Mouse (Mus musculus) yolk sac, embryonic 10.5 days (tissue): ENCODE results near the gene Hs2st1.
A peak's percentile ranks its signal among the peaks of the same experiment; 100 is the strongest.
"Not testable (repeated sequence)": the region's sequence is repeated elsewhere in the genome, so short reads cannot be mapped to it uniquely, and the experiment has no call there.

Experiments
- DNase-seq: peaks from one replicate; pipeline ENCODE4 v3.0.0-alpha.2; 2017; ENCODE audit warnings: low spot score

Gene Hs2st1

DNA sequence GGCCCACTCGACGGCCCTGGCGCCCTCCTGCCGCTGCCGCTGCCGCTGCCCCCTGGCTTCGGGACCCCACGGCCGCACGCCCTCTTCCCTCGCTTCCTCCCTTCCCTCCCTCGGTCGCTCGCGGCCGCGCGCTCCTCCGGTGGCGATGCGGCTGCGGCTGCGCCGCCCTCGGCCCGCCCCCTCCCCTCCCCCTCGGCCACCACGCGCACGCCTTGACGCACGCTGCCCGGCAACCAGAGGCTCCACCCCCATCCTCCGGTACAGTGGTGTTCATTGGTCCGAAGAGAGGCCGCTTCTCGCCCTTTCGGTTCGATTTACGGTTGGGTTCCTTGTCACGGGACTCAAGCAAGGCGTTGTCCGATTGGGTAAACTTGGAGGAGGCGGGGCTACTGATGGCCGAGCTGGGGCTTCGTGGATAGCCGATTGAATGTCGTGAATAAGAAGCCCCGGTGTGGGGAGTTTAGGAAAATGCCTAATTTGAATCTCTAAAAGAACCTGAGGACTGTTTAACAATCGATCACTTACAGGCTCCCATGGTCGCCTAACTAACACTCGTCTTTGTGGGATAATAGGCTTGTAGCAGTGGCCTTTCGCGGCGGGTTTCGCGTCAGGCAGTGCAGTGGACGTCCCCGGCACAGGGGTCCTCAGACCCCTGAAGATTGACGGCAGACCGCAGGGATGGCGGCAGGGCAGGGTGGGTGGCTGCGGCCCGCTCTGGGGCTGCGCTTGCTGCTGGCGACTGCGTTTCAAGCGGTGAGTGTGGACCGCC lies at the start of gene Hs2st1, which contains the start of gene Selenof:
Gene Hs2st1 (minus strand): TSS at position 135 of the 769 bp plus-strand sequence.
Gene Selenof (plus strand): TSS at position 258 of the 769 bp plus-strand sequence.
- DNase-seq: peak; percentile 99

- no peak for DNase-seq
Measured at GRCm38 (mm10) chr3:144617633-144618180, 47.7 kb upstream of the Hs2st1 start.

- DNase-seq: peak; percentile 64
Measured at GRCm38 (mm10) chr3:144616654-144617425, 46.9 kb upstream of the Hs2st1 start.

GRCm38 (mm10) chr3:144615459-144615858 lies 45.5 kb upstream of the Hs2st1 start:
- DNase-seq: no peak

DNA sequence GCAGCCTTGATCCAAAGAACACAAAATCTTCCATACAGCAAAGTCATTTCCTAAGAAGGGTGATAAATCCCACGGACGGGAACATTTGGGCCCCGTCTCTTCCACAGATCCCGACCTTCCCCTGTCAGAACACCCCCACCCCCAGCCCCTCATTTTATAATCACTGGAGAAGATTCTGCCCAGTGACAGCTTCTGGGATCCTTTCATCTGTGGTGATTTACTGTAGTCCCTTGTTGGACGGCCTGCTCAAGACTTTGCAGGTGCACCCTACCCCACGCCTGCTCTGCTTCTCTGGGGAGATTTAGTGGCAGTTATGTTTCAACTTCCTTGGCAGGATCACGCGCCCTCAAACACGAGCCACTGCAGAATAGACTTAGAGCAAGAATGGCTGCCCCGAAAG lies 44.7 kb upstream of the Hs2st1 start:
- DNase-seq: no peak

- no peak for DNase-seq
Measured at GRCm38 (mm10) chr3:144614277-144614676, 44.3 kb upstream of the Hs2st1 start.

DNA sequence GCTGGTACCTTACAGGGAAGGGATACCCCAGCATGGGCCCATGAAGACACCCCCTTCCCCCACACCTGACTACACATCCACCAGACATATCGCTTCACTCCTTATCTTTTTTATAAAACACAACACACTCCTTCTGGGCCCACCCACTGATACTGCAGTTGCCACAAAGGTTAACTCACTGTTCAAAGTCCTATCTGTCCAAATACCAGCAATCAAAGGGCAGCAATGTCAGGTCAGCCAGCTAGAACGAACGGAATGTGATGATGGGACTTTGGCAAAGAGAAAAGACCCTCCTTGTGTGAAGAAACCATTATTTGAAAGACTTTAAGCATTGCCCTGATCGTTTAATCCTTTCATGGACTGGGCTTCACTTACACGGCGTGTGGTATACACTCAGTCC lies 42.4 kb upstream of the Hs2st1 start:
- peak; percentile 76 for DNase-seq

DNA sequence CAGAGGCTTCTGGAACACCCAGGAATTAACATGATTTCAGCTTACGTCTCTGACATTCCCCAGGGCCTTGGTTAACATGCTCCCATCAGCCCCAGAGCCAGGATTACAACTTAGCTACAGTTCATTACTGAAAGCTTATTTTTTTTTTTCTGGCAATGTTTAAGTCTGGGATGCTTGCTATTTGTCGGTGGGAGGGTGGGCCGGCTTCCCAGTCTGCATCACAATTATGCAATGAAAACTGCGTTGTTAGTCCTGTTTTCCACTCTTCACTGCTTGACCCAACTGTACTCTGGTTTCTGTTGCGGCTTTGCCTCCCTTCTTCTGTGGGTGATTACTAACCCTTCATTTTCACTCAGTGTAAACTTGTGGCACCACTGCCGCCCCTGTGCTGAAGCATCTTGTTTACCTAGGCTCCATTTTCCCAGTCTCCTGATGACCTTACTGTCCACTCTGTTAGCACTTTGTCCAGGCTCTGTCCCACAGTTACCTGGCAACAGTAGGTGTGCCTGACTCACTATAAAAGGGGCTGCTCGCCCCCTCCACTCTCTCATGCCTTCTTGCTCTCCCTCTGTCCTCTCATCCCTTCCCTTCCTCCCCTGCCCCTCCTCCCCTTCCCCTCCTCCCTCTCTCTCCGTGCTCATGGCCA lies 41.8 kb upstream of the Hs2st1 start:
- DNase-seq: peak; percentile 51

- no peak for DNase-seq
Measured at GRCm38 (mm10) chr3:144610759-144611158, 40.8 kb upstream of the Hs2st1 start.

DNA sequence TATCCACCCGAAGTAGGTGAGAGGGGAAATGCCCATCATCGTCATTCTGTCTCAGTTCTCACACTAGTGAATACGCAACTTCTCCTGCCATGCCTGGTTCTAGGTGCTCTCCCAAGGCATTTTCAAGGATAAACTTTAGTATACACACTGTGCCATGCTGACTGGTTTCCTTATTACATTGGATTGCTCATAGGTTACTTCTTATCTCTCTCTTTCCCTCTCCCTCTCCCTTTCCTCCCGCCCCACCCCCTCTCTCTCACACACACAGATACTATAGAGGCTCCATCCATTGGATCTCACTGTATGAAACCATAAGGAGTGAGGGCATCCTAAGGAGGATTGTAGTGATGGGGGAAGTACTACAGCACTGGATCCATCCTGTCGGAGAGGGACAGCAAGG lies 38.1 kb upstream of the Hs2st1 start:
- no peak for DNase-seq

- DNase-seq: no peak
Measured at GRCm38 (mm10) chr3:144606449-144606848, 36.5 kb upstream of the Hs2st1 start.

DNA sequence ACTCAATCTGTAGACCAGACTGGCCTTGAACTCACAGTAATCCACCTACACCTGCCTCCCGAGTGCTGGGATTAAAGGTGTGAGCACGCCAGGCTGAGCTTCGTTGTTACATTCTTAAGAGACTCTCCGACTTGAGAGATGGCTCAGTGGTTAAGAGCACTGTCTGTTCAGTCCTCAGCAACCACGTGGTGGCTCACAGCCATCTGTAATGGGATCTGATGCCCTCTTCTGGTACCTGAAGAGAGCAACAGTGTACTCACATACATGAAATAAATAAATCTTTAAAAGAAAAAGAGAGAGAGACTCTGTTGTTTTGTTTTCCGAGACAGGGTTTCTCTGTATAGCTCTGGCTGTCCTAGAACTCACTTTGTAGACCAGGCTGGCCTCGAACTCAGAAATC lies 35.8 kb upstream of the Hs2st1 start:
- not testable (repeated sequence) for DNase-seq

DNA sequence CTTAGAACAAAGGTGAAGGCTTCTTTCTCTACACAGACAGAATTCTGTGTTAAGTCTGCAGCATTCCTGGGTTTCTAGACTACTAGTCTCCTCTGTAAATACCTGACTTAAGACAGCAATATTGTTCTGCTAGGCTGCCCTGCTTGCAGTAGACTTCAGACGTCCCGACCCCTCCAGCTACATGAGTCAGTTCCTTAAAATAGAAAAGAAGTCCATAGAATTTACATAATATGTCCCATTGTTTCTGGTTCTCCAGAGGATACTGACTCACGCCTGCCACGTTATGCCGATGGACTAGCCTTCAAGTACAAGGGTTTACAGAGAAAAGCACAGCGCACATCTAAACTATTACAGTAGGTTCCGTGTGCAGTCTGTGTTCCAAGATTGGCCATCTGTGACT lies 34.2 kb upstream of the Hs2st1 start:
- no peak for DNase-seq

GRCm38 (mm10) chr3:144603558-144603957 lies 33.6 kb upstream of the Hs2st1 start:
- no peak for DNase-seq

- DNase-seq: no peak
Measured at GRCm38 (mm10) chr3:144602819-144603218, 32.8 kb upstream of the Hs2st1 start.

DNA sequence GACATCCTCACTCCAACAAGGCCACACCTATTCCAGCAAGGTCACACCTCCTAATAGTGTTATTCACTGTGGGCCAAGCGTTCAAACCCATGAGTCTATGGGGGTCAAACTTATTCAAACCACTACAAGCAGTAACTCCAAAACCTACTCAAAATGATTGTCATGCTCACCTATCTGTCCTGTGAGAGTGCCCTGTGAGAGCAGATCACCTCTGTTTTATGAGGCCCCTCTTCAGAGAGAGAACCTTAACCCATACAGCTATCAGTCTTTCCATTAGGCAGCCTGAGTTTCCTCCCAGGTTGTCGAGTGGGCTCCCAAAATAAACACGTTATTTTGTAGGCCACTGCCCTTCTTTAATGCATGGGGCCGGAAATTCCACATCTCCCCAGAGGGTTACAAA lies 32.4 kb upstream of the Hs2st1 start:
- no peak for DNase-seq

DNA sequence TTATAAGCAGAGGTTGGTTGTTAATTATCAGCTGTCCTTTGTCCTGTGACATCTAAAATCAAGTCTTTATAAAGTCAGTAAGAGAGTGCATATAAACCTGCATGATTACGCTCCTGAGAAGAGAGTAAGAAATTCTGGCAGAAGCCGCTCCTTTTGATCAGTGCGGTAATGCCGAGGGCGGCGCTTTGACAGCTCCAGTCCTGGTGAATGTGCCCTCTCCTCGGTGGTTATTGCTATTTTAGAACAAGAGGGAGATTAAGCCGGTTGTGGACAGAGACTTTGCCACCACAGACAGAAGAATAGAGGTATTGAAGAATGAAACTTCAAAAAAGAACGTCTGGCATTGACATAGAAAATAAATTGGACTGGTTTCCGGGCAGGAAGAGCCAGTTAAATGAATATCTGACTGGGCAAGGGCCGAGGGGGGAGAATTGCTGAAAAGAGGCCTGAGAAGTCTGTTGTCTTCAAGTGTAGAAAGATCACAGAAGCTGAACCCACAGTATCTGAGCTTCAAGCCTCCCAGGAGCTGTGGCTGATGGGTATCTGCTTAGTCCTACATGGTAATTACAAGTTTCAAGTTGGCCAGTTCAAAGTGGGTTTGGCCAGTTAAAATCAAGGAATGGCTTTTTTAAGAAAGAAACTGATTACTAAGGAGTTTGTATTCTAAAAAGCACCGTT lies 27.9 kb upstream of the Hs2st1 start:
- DNase-seq: no peak

- no peak for DNase-seq
Measured at GRCm38 (mm10) chr3:144597121-144597520, 27.1 kb upstream of the Hs2st1 start.

- DNase-seq: no peak
Measured at GRCm38 (mm10) chr3:144592992-144593785, 23.2 kb upstream of the Hs2st1 start.

DNA sequence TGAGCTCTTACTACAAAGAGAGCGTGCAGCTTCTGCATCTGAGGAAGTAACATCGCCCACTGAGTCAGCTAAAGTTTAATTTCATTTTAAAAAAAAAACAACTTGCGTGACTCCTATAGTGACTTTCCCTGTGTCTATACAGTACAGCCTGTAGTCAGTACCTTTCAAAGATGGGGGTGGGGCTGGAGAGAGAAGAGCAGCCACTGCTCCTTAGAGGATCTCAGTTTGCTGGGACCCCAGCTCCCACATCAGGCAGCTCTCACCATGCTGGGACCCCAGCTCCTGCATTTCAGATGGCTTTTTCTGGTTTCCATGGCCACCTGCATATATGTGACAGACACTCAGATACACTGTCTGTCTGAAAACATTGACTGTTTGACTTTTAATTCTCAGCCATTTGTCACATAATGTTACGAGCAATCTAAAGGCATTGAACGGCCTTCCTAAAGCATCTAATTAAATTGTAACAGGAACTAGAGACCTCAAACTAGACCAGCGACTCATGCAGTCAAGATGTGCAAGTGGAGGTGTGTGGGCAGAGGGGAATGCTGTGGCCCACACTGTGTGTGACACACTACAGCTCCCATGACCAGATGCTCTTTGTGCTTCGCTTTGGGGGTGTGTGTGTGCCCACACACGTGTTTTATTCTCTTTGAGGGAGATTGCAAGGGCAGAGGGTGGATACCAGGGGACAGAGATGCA lies 19.4 kb upstream of the Hs2st1 start:
- no peak for DNase-seq
